Mouse (Mus musculus) kidney, adult 2 months (tissue): ENCODE measurements around the gene Ptprh. TPM values are rescaled to one million over a fixed set of nuclear protein-coding genes. Genes with fewer than 3 reads are reported as not detected.

Experiments used
- DNase-seq: peaks from one replicate; pipeline ENCODE4 v3.0.0; 2021
- H3K27ac ChIP-seq: fragments of 200-500 bp; 2 replicates; pipeline ENCODE4 v1.5.1; 2012; ENCODE audit warnings: low read depth, low read length, control low read depth, inconsistent platforms; ENCODE audit not compliant: insufficient read depth
- H3K27me3 ChIP-seq: fragments of 200-500 bp; replicated peaks from 2 replicates; pipeline ENCODE4 v1.6.1; 2012; ENCODE audit warnings: mild to moderate bottlenecking, moderate library complexity, low read length, inconsistent platforms; ENCODE audit not compliant: control insufficient read depth, insufficient read depth
- H3K36me3 ChIP-seq: fragments of 200-500 bp; 2 replicates; pipeline ENCODE4 v1.6.1; 2012; ENCODE audit warnings: mild to moderate bottlenecking, moderate library complexity, low read length, inconsistent platforms; ENCODE audit not compliant: control insufficient read depth, insufficient read depth
- H3K4me1 ChIP-seq: fragments of 200-500 bp; 2 replicates; pipeline ENCODE4 v1.6.1; 2011; ENCODE audit warnings: low read length; ENCODE audit not compliant: control insufficient read depth, insufficient read depth
- H3K4me3 ChIP-seq: fragments of 200-500 bp; 2 replicates; pipeline ENCODE4 v1.5.1; 2011; ENCODE audit warnings: mild to moderate bottlenecking, low read depth, low read length, control low read depth; ENCODE audit not compliant: insufficient read depth
- CTCF ChIP-seq: fragments of 200-500 bp; conservative IDR thresholded peaks from 2 replicates; pipeline ENCODE4 v1.5.1; 2011; ENCODE audit warnings: low read depth, mild to moderate bottlenecking, control low read depth, low read length, moderate library complexity, mixed read lengths; ENCODE audit not compliant: insufficient read depth, insufficient read length
- POLR2A ChIP-seq: fragments of 200-500 bp; IDR thresholded peaks from one replicate; pipeline ENCODE4 v1.6.1; 2011; ENCODE audit warnings: low read depth, low read length, control low read depth
- WGBS: fragments of 180-500 bp; shearing (Covaris S2); methylation state at CpG from one replicate; pipeline ENCODE4 v1.1.7; 2018; 5-methylcytosine and 5-hydroxymethylcytosine counted together
- polyA plus RNA-seq: library from polyadenylated mRNA; depleted of rRNA; stranded (reverse); fragments of >200 nt; gene quantifications from 2 replicates; pipeline ENCODE4 v1.2.3, GENCODE M21; 2012

Gene Ptprh
- polyA plus RNA-seq, 1 experiment, result 0.22 TPM

- no peak overlapping the region for H3K4me3 ChIP-seq
- no peak overlapping the region for H3K27ac ChIP-seq
- H3K36me3 ChIP-seq, result no peaks in the 10 kb centered on the region
- TF ChIP-seq CTCF (no peak), POLR2A (no peak)
- H3K27me3 ChIP-seq, result no peaks in the 10 kb centered on the region
- peaks cover 3% of the 10 kb centered on the region; the same call in 1 of the 2 replicates for H3K4me1 ChIP-seq
- WGBS, result 89% methylated on average over 2 of the region's 2 CpGs
- no peak for DNase-seq
Measured at GRCm38 (mm10) chr7:4625928-4626327, 22.1 kb upstream of the Ptprh start.

- Histone ChIP-seq H3K27me3 (no peaks in the 10 kb centered on the region), H3K36me3 (no peaks in the 10 kb centered on the region), H3K4me3 (no peak overlapping the region), H3K27ac (no peak overlapping the region), H3K4me1 (no peaks in the 10 kb centered on the region)
- 55% methylated on average over 1 of the region's 1 CpGs for WGBS
- DNase-seq, result peak; percentile 31
- TF ChIP-seq CTCF (peak; percentile 42; the same call in 1 of the 2 replicates), POLR2A (no peak)
Measured at GRCm38 (mm10) chr7:4624343-4624742, 20.5 kb upstream of the Ptprh start.

GRCm38 (mm10) chr7:4623544-4624189 is 19.8 kb upstream of the Ptprh start:
- no peaks in the 10 kb centered on the region for H3K27me3 ChIP-seq
- H3K36me3 ChIP-seq, result no peaks in the 10 kb centered on the region
- H3K27ac ChIP-seq, result no peak overlapping the region
- H3K4me1 ChIP-seq, result no peaks in the 10 kb centered on the region
- WGBS, result 13% methylated on average over 4 of the region's 4 CpGs
- H3K4me3 ChIP-seq, result no peak overlapping the region
- DNase-seq, result peak; percentile 63
- TF ChIP-seq POLR2A (no peak), CTCF (peak; percentile 58)

- no peaks in the 10 kb centered on the region for H3K4me1 ChIP-seq
- TF ChIP-seq POLR2A, result no peak
- no peak for TF ChIP-seq CTCF
- 28% methylated on average over 1 of the region's 1 CpGs for WGBS
- peak; percentile 32 for DNase-seq
- no peak overlapping the region for H3K4me3 ChIP-seq
- no peaks in the 10 kb centered on the region for H3K27me3 ChIP-seq
- no peak overlapping the region for H3K27ac ChIP-seq
- no peaks in the 10 kb centered on the region for H3K36me3 ChIP-seq
Measured at GRCm38 (mm10) chr7:4619979-4620378, 16.1 kb upstream of the Ptprh start.

- TF ChIP-seq CTCF, result no peak
- TF ChIP-seq POLR2A, result no peak
- H3K27ac ChIP-seq, result no peak overlapping the region
- H3K4me1 ChIP-seq, result no peaks in the 10 kb centered on the region
- no peak overlapping the region for H3K4me3 ChIP-seq
- peak; percentile 61 for DNase-seq
- no peaks in the 10 kb centered on the region for H3K36me3 ChIP-seq
- H3K27me3 ChIP-seq, result no peaks in the 10 kb centered on the region
- 65% methylated on average over 14 of the region's 14 CpGs for WGBS
Measured at GRCm38 (mm10) chr7:4613740-4614403, 10.0 kb upstream of the Ptprh start.

GRCm38 (mm10) chr7:4612956-4613355 is 9.1 kb upstream of the Ptprh start:
- no peaks in the 10 kb centered on the region for H3K36me3 ChIP-seq
- 47% methylated on average over 1 of the region's 1 CpGs for whole genome bisulfite sequencing
- no peak overlapping the region for H3K4me3 ChIP-seq
- DNase-seq, result no peak
- H3K4me1 ChIP-seq, result no peaks in the 10 kb centered on the region
- H3K27me3 ChIP-seq, result no peaks in the 10 kb centered on the region
- no peak overlapping the region for H3K27ac ChIP-seq
- no peak for TF ChIP-seq CTCF
- TF ChIP-seq POLR2A, result no peak

GRCm38 (mm10) chr7:4612386-4612785 is 8.5 kb upstream of the Ptprh start:
- H3K27ac ChIP-seq, result no peak overlapping the region
- no peak for DNase-seq
- no peaks in the 10 kb centered on the region for H3K4me1 ChIP-seq
- 66% methylated on average over 8 of the region's 8 CpGs for WGBS
- no peak for TF ChIP-seq POLR2A
- no peak for TF ChIP-seq CTCF
- H3K4me3 ChIP-seq, result no peak overlapping the region
- H3K27me3 ChIP-seq, result no peaks in the 10 kb centered on the region
- H3K36me3 ChIP-seq, result no peaks in the 10 kb centered on the region
